Mouse (Mus musculus) cerebellum, adult 2 months (tissue): Measurements from ENCODE around the gene A230072I06Rik.

Experiments
- CTCF ChIP-seq: fragments of 200-500 bp; IDR thresholded peaks from 2 replicates; pipeline ENCODE4 v1.5.1; 2011; ENCODE audit warnings: low read depth, mild to moderate bottlenecking, control low read depth, low read length, moderate library complexity, borderline replicate concordance; ENCODE audit not compliant: insufficient read depth
- POLR2A ChIP-seq: fragments of 200-500 bp; IDR thresholded peaks from 2 replicates; pipeline ENCODE4 v1.6.1; 2011; ENCODE audit warnings: low read length, control low read depth, borderline replicate concordance; ENCODE audit not compliant: insufficient read depth

DNA sequence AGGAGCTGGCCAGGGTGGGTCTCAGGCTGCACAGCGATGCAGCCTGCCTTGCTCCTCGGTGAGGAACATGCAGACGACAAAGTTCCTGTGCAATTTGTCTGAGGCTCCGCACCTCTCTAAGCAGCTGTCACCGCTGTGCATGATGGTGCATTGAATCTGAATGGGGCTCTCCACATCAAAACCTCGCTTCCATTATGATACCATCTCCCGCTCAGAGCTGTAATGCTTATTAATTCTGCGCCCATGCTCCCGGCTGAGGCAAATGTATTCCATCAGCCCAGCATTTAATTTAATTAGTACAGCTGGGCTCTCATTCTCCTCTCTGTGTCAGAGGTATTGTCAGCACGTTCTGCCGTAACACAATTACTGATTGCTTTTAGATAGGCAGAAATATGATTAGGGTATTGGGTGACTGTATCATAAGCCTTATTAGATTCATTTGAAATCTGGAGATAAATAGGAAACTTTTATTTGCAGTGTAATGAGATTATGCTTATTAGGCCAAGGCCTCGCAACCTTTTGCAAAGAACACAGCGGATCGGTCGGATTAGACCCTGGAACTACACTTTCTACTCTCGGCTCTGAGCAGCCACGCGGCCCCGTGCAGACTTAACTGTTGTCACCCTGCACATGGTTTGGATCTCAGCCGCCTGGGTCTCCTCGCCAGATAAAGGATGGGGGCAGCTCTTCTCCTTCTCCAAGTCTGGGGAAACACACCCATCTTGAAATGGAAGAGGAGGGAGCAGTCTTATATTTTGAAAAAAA is 49.3 kb downstream of the A230072I06Rik start:
- TF ChIP-seq CTCF (no peak), POLR2A (no peak)
